Mouse (Mus musculus) thymus, adult 2 months (tissue): ENCODE data around the gene Col2a1. TPM values are rescaled to one million over a fixed set of nuclear protein-coding genes. Genes with fewer than 3 reads are reported as not detected.

ENCODE experiments used
- DNase-seq: peaks from one replicate; pipeline ENCODE4 v3.0.0; 2021
- H3K27ac ChIP-seq: fragments of 200-500 bp; 2 replicates; pipeline ENCODE4 v1.5.1; 2012; ENCODE audit warnings: low read length, control low read depth; ENCODE audit not compliant: control insufficient read depth, insufficient read depth
- H3K27me3 ChIP-seq: fragments of 200-500 bp; 2 replicates; pipeline ENCODE4 v1.6.1; 2012; ENCODE audit warnings: mild to moderate bottlenecking, low read length, moderate library complexity, mixed read lengths; ENCODE audit not compliant: control insufficient read depth, insufficient read depth
- H3K36me3 ChIP-seq: fragments of 200-500 bp; 2 replicates; pipeline ENCODE4 v1.6.1; 2012; ENCODE audit warnings: mild to moderate bottlenecking, low read length, moderate library complexity; ENCODE audit not compliant: control insufficient read depth, insufficient read depth
- H3K4me1 ChIP-seq: fragments of 200-500 bp; replicated peaks from 2 replicates; pipeline ENCODE4 v1.6.1; 2012; ENCODE audit warnings: low read length; ENCODE audit not compliant: control insufficient read depth, insufficient read depth
- H3K4me3 ChIP-seq: fragments of 200-500 bp; 2 replicates; pipeline ENCODE4 v1.5.1; 2012; ENCODE audit warnings: mild to moderate bottlenecking, low read length, control low read depth, moderate library complexity; ENCODE audit not compliant: control insufficient read depth, insufficient read depth
- CTCF ChIP-seq: fragments of 200-500 bp; IDR thresholded peaks from 2 replicates; pipeline ENCODE4 v1.5.1; 2012; ENCODE audit warnings: mild to moderate bottlenecking, control low read depth, low read length, moderate library complexity, borderline replicate concordance; ENCODE audit not compliant: control insufficient read depth, poor library complexity, insufficient read depth; ENCODE audit errors: extremely low read depth
- POLR2A ChIP-seq: fragments of 200-500 bp; IDR thresholded peaks from 2 replicates; pipeline ENCODE4 v1.6.1; 2012; ENCODE audit warnings: mild to moderate bottlenecking, low read length, control low read depth, moderate library complexity; ENCODE audit not compliant: control insufficient read depth, poor library complexity, insufficient read depth; ENCODE audit errors: extremely low read depth
- WGBS: fragments of 180-500 bp; shearing (Covaris S2); methylation state at CpG from one replicate; pipeline ENCODE4 v1.1.7; 2018; 5-methylcytosine and 5-hydroxymethylcytosine counted together
- polyA plus RNA-seq: library from polyadenylated mRNA; depleted of rRNA; stranded (reverse); fragments of >200 nt; gene quantifications from 2 replicates; pipeline ENCODE4 v1.2.3, GENCODE M21; 2012

Gene Col2a1
- polyA plus RNA-seq, 1 experiment: 0.47 TPM

- DNase-seq: no peak
- no peak for TF ChIP-seq CTCF
- TF ChIP-seq POLR2A: no peak
- WGBS: 94% methylated on average over 1 of the region's 1 CpGs
- no peak overlapping the region for H3K27ac ChIP-seq
- no peaks in the 10 kb centered on the region for H3K36me3 ChIP-seq
- H3K4me3 ChIP-seq: no peak overlapping the region
- H3K27me3 ChIP-seq: no peaks in the 10 kb centered on the region
- peaks cover 12% of the 10 kb centered on the region for H3K4me1 ChIP-seq
Observed at GRCm38 (mm10) chr15:97989544-97989943, 15.0 kb downstream of the Col2a1 start.

- DNase-seq: no peak
- Histone ChIP-seq H3K4me1 (no peaks in the 10 kb centered on the region), H3K27me3 (no peaks in the 10 kb centered on the region), H3K4me3 (no peak overlapping the region), H3K27ac (no peak overlapping the region), H3K36me3 (no peaks in the 10 kb centered on the region)
- TF ChIP-seq POLR2A (no peak), CTCF (no peak)
- 81% methylated on average over 6 of the region's 6 CpGs for WGBS
Observed at GRCm38 (mm10) chr15:97981560-97981959, 22.9 kb downstream of the Col2a1 start.

GRCm38 (mm10) chr15:97973248-97974005 is 31.1 kb downstream of the Col2a1 start:
- Histone ChIP-seq H3K4me1 (no peaks in the 10 kb centered on the region), H3K27me3 (no peaks in the 10 kb centered on the region), H3K4me3 (no peak overlapping the region), H3K27ac (no peak overlapping the region), H3K36me3 (no peaks in the 10 kb centered on the region)
- WGBS: 85% methylated on average over 11 of the region's 11 CpGs
- no peak for TF ChIP-seq POLR2A
- TF ChIP-seq CTCF: no peak
- no peak for DNase-seq

- no peak for DNase-seq
- Histone ChIP-seq H3K36me3 (no peaks in the 10 kb centered on the region), H3K4me1 (no peaks in the 10 kb centered on the region), H3K4me3 (no peak overlapping the region), H3K27ac (no peak overlapping the region), H3K27me3 (no peaks in the 10 kb centered on the region)
- TF ChIP-seq POLR2A (no peak), CTCF (no peak)
- 97% methylated on average over 6 of the region's 6 CpGs for WGBS
Observed at GRCm38 (mm10) chr15:97972580-97972979, 31.9 kb downstream of the Col2a1 start.

- no peaks in the 10 kb centered on the region for H3K27me3 ChIP-seq
- DNase-seq: peak; percentile 43
- WGBS: 62% methylated on average over 6 of the region's 6 CpGs
- H3K4me1 ChIP-seq: no peaks in the 10 kb centered on the region
- H3K27ac ChIP-seq: no peak overlapping the region
- no peak overlapping the region for H3K4me3 ChIP-seq
- H3K36me3 ChIP-seq: no peaks in the 10 kb centered on the region
- TF ChIP-seq CTCF (peak; percentile 81), POLR2A (no peak)
Observed at GRCm38 (mm10) chr15:97970299-97970698, 34.2 kb downstream of the Col2a1 start.

GRCm38 (mm10) chr15:97965311-97966045 is 39.0 kb downstream of the Col2a1 start:
- TF ChIP-seq CTCF: no peak
- TF ChIP-seq POLR2A: no peak
- Histone ChIP-seq H3K27ac (no peak overlapping the region), H3K27me3 (no peaks in the 10 kb centered on the region), H3K36me3 (no peaks in the 10 kb centered on the region), H3K4me3 (no peak overlapping the region), H3K4me1 (peaks cover 6% of the 10 kb centered on the region)
- DNase-seq: no peak
- WGBS: 97% methylated on average over 17 of the region's 17 CpGs
